Mouse (Mus musculus) fat pad, adult 2 months (tissue): ENCODE results near the gene Nudt10.
"Not testable (repeated sequence)": the region's sequence is repeated elsewhere in the genome, so short reads cannot be mapped to it uniquely, and the experiment has no call there.

Experiments used
- DNase-seq: peaks from one replicate; pipeline ENCODE4 v3.0.0-alpha.2; 2011; ENCODE audit warnings: low read depth, low spot score; ENCODE audit errors: extremely low read depth

Nudt10 gene

DNA sequence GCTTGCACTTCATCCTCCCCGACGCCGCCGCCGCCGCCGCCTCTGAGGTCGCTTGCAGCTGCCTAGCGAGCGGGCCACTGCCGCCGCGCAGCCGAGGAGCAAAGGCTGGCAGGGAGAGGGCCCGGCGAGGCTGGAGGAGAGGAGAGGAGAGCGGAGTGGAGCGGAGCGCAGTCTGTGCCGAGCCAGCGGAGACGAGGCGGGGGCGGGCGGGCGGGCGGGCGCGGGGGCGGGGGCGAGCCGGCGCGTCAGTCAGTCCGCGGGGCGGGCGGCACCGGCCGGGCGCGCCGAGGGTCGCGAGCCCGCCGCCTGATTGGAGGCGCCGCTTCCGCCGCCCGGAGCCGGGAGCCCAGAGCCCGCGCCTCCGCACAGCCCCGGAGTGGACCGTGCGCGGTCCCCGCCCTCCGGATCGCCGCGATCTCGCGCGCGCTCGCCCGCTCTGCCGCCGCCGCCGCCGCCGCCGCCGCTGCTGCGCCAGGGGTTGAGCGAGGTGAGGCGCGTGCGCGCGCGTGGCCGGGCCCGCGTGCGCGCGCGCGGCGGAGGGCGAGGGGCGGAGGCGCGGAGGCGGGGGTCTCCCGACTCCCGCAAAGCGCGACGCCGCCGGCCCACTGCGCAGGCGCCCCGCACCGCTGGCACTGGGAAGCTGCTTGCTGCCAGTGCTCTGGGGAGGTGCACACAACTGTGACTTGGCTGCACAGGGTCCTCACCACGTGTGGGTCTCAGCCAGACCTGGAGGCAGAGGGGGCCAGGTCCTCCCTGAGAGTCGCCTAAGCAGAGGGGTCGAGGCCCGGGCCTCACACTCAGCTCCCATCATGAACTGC is at the start of gene Nudt10:
Nudt10 (minus strand) TSS at position 193 of the 818 bp plus-strand sequence.
- not testable (repeated sequence) for DNase-seq

DNA sequence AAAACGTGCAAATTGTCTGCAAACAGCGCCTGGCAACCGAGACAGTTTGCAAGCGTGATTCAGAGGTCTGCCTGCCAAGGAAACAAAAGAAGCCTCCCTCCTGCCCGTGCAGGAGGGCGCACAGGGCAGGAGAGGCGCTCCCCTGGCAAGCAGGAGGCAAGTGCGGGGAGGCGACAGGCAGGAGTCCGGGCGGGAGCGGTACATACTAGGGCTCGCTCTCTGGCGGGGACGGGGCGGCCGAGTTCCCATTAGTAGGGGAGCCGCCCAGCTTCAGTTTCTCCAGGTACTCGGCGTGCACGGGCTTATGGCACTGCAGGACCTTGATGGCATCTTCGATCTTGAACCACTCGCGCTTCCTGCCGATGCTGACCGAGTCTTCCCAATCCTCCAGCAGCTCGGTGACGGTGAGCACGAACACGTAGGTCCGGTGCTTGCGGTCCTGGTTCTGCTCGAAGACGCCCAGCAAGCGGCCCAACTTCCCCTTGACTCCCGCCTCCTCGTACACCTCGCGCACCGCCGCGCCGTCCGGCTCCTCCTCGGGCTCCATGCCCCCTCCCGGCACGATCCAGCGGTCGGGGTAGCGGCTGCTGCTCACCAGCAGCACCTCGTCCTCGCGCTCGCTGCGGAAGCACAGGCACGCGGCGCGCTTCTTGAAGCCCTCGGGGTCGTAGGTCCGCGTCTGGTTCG is 536 bp downstream of the Nudt10 start:
- not testable (repeated sequence) for DNase-seq

DNA sequence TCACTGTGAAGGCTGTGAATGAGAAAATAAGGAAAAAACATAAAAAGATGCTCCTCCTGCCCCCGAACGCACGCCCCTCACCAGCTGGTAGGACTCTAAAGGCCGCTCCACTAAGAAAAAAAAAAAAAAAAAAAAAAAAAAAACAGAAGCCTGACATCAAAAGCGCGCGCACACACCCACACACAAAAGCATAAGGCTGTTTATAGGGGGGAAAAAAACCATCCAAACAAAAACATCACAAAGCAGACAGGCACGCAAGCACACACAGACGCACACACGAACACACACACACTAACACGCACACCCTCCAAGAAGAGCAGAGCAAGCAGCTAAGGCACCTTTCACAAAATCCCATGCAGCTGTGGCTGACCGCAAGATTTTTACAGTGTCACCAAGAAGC is 1.1 kb downstream of the Nudt10 start:
- no peak for DNase-seq
